Mouse (Mus musculus): ENCODE data around the gene Cass4.

GRCm38 (mm10) chr2:172445617-172446016, 52.0 kb downstream of the Cass4 start:
- TF ChIP-seq CTCF (IDR thresholded peaks at IDR 0.05; ENCODE audit: low read depth, low read length): no peak
- TF ChIP-seq GATA2 (IDR thresholded peaks at IDR 0.05; ENCODE audit: borderline replicate concordance, low read depth, low read length): no peak
- no peak for TF ChIP-seq POLR2AphosphoS5 (IDR thresholded peaks at IDR 0.05; ENCODE audit: insufficient replicate concordance, low read depth, low read length)
- no peak for TF ChIP-seq TAL1 (conservative IDR thresholded peaks at IDR 0.05; ENCODE audit: low read depth, low read length)

Data from G1E (cell line).